Mouse (Mus musculus) neural tube, embryonic 14.5 days (tissue): Measurements from ENCODE around the gene Ston2. TPM values are rescaled to one million over a fixed set of nuclear protein-coding genes. Genes with fewer than 3 reads are reported as not detected.
A peak's percentile ranks its signal among the peaks of the same experiment; 100 is the strongest.

ENCODE experiments used
- ATAC-seq: fragments of 200-750 bp; cut with Nextera tagmentation; 2 replicates; pipeline ENCODE4 v1.8.0; 2017; ENCODE audit warnings: low read depth, mild to moderate bottlenecking, moderate TSS enrichment, moderate library complexity
- H3K27ac ChIP-seq: fragments of 300-500 bp; sonication (generic); 2 replicates; pipeline ENCODE4 v1.5.1; 2014; ENCODE audit warnings: low read depth, mild to moderate bottlenecking, control low read depth, low read length, moderate library complexity, mixed read lengths
- H3K27me3 ChIP-seq: fragments of 300-500 bp; sonication (generic); 2 replicates; pipeline ENCODE4 v1.6.1; 2014; ENCODE audit warnings: low read length; ENCODE audit not compliant: control insufficient read depth, insufficient read depth
- H3K36me3 ChIP-seq: fragments of 300-500 bp; sonication (generic); 2 replicates; pipeline ENCODE4 v1.6.1; 2014; ENCODE audit warnings: low read length, mixed read lengths; ENCODE audit not compliant: control insufficient read depth, insufficient read depth
- H3K4me1 ChIP-seq: fragments of 300-500 bp; sonication (generic); 2 replicates; pipeline ENCODE4 v1.6.1; 2014; ENCODE audit warnings: low read length; ENCODE audit not compliant: control insufficient read depth, insufficient read depth
- H3K4me2 ChIP-seq: fragments of 300-500 bp; sonication (generic); 2 replicates; pipeline ENCODE4 v1.6.1; 2014; ENCODE audit warnings: mild to moderate bottlenecking, low read depth, low read length, control low read depth
- H3K4me3 ChIP-seq: fragments of 300-500 bp; sonication (generic); 2 replicates; pipeline ENCODE4 v1.5.1; 2014; ENCODE audit warnings: low read depth, low read length, control low read depth, mixed read lengths
- H3K9ac ChIP-seq: fragments of 300-500 bp; sonication (generic); replicated peaks from 2 replicates; pipeline ENCODE4 v1.6.1; 2014; ENCODE audit warnings: low read depth, mild to moderate bottlenecking, control low read depth, low read length, mixed read lengths
- H3K9me3 ChIP-seq: fragments of 300-500 bp; sonication (generic); 2 replicates; pipeline ENCODE4 v1.6.1; 2016; ENCODE audit warnings: low read length; ENCODE audit not compliant: control insufficient read depth
- WGBS: fragments of 180-500 bp; shearing (Covaris S2); extraction: QIAGEN DNeasy Blood & Tissue Kit; methylation state at CpG from one replicate; pipeline ENCODE4 v1.1.7; 2014; 5-methylcytosine and 5-hydroxymethylcytosine counted together
- polyA plus RNA-seq: library from polyadenylated mRNA; unstranded; fragments of >200 nt; fragmentation: Nextera tagmentation; extraction: Ambion mirVana; gene quantifications from 2 replicates; pipeline ENCODE4 v1.2.1, GENCODE M21; 2014

Ston2 gene
- polyA plus RNA-seq, 1 experiment from 2014 or later = 11.6 TPM

DNA sequence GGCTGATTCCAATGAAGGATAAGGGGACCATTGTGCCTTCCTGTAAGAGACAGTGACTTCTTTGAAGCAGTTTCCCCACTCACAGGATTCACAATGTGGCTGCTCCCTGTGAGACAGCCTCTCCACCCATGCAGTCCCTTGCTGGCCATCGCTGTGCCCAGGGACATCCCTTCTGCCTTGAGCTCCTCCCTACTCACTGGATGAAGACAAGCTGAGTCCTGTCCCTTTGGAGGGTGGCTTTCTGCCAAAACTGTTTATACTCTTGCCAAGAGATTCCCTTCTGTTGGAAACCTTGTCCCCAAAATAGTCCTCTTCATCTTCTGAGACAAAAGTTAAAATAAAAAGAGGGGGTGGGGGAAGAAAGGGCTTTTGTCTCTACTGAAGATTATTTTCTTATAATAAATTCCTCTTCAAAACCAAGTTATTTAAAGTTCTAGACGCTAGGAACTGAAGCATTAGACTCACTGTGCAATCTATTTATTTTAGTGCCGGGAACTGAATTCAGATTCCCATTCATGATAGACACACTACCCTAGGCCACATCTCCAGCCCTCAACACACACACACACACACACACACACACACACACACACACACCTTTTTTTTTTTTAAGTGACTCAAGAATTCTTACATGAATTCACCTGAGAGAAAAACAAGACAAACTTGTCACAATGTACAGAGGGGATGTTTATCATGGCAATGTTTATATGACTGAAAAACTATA lies 133.6 kb downstream of the Ston2 start:
- no peaks in the 10 kb centered on the region for H3K27me3 ChIP-seq
- peak; percentile 84; the same call in 1 of the 2 replicates for ATAC-seq
- WGBS = 65% methylated on average over 3 of the region's 3 CpGs
- H3K27ac ChIP-seq = no peak overlapping the region
- no peak overlapping the region for H3K4me3 ChIP-seq
- H3K9me3 ChIP-seq = no peaks in the 10 kb centered on the region
- H3K36me3 ChIP-seq = no peaks in the 10 kb centered on the region
- H3K4me1 ChIP-seq = no peaks in the 10 kb centered on the region
- H3K4me2 ChIP-seq = no peak overlapping the region
- H3K9ac ChIP-seq = no peak overlapping the region

GRCm38 (mm10) chr12:91648426-91648825 lies 139.8 kb downstream of the Ston2 start:
- Histone ChIP-seq H3K4me3 (no peak overlapping the region), H3K9me3 (no peaks in the 10 kb centered on the region), H3K27me3 (no peaks in the 10 kb centered on the region), H3K9ac (no peak overlapping the region), H3K36me3 (no peaks in the 10 kb centered on the region), H3K27ac (no peak overlapping the region), H3K4me2 (no peak overlapping the region), H3K4me1 (no peaks in the 10 kb centered on the region)
- no peak for ATAC-seq
- 94% methylated on average over 17 of the region's 17 CpGs for WGBS

DNA sequence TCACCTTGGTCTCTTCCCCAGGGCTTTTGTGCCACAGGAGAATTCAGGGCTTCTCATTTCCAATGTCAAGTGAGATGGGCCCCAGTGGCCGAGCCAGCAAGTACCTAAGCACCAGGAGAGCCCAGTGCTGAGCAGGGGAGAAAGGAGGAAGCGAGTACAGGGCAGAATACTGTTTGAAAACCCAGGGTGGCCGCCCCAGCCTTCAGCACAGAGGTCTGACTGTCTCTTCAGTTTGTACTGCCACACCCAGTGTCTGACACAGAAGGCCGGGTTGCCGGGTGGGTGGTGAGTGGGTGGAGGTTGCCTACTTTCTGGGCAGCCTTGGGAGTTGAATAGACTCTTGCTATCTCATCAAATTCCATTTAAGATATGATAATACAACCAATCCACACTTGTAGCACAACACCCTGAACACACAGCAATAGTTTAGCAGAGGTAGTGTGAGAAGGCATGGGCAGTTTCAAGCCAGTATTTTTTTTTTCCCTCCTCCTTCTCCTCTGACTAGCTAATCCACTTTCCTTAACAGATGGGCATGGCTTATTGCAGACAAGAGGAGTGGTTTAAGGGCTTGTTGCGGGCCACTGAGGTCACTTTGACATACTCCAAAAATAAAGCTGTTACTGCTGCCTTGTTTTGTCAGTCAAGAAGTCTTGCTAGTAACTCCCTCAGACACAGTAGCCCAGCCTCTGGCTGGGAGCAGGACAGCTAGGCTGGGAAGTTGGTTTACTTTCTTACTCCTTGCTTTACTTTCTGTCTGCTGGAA lies 142.6 kb downstream of the Ston2 start:
- Histone ChIP-seq H3K4me2 (no peak overlapping the region), H3K27me3 (no peaks in the 10 kb centered on the region), H3K36me3 (no peaks in the 10 kb centered on the region), H3K4me3 (no peak overlapping the region), H3K9me3 (no peaks in the 10 kb centered on the region), H3K9ac (no peak overlapping the region), H3K27ac (no peak overlapping the region), H3K4me1 (peaks cover 18% of the 10 kb centered on the region)
- no peak for ATAC-seq
- 90% methylated on average over 6 of the region's 6 CpGs for WGBS

- Histone ChIP-seq H3K4me2 (no peak overlapping the region), H3K9me3 (no peaks in the 10 kb centered on the region), H3K9ac (no peak overlapping the region), H3K36me3 (no peaks in the 10 kb centered on the region), H3K4me3 (no peak overlapping the region), H3K27ac (no peak overlapping the region), H3K4me1 (peaks cover 18% of the 10 kb centered on the region), H3K27me3 (no peaks in the 10 kb centered on the region)
- ATAC-seq = no peak
- WGBS = 46% methylated on average over 7 of the region's 7 CpGs
These were observed 145.0 kb downstream of the Ston2 start for GRCm38 (mm10) chr12:91643221-91643620.

- H3K4me1 ChIP-seq = peaks cover 18% of the 10 kb centered on the region
- no peaks in the 10 kb centered on the region for H3K9me3 ChIP-seq
- H3K4me2 ChIP-seq = no peak overlapping the region
- H3K36me3 ChIP-seq = no peaks in the 10 kb centered on the region
- H3K27ac ChIP-seq = 0 out of 2 replicates have a peak overlapping the region, but pooled peaks have one; percentile 22
- H3K4me3 ChIP-seq = no peak overlapping the region
- ATAC-seq = peak; percentile 49
- H3K27me3 ChIP-seq = no peaks in the 10 kb centered on the region
- H3K9ac ChIP-seq = no peak overlapping the region
- WGBS = 47% methylated on average over 12 of the region's 12 CpGs
These were observed 145.6 kb downstream of the Ston2 start for GRCm38 (mm10) chr12:91642426-91643093.

DNA sequence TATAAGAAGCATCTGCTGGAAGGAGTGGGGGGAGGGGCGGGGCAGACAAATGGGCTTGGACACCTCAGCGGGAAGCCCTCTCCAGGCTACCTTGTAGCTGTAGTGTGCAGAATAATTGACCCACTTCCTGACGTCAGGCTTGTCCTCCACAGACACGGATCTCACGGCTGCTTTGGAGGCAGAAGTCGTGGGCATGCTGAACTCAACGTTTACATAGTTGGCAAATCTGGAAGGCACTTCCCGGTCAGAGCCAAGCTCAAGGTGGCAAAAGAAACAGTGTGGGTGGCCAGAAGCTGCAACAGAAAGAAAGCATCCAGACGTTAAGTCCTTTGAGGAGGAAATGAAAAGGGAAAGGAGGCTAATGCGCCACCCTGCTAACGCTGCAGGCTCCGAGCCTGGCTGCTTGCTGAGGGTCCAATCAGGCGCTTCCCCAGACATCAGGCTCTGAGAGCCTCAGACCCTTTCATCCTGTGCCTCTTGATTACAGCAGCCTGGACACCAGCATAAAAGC lies 146.5 kb downstream of the Ston2 start:
- ATAC-seq = peak; percentile 58
- no peaks in the 10 kb centered on the region for H3K27me3 ChIP-seq
- H3K36me3 ChIP-seq = no peaks in the 10 kb centered on the region
- H3K27ac ChIP-seq = peak overlapping the region; percentile 44; the same call in 1 of the 2 replicates
- peak overlapping the region; percentile 39 for H3K4me2 ChIP-seq
- 9% methylated on average over 13 of the region's 13 CpGs for WGBS
- no peak overlapping the region for H3K4me3 ChIP-seq
- H3K9ac ChIP-seq = peak overlapping the region; percentile 13; the same call in 1 of the 2 replicates
- peaks cover 18% of the 10 kb centered on the region for H3K4me1 ChIP-seq
- H3K9me3 ChIP-seq = no peaks in the 10 kb centered on the region

DNA sequence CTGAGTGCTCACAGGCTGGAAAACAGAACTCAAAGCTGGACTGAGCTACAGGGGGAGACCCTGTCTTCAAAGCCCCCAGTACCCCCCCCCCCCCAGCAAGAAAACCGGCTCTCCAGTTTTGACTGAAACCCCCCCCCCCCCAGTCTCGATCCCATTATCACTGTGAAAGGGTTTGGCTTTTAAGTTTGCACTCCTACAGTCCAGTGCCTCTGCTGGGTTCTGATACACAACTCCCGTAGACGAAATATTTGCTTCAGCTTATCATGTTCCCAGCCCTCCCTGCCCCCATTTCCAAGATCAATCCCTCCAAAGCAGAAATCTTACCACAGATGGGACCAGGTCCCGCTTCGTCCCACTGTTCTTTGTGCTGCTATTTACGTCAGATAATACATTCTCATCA lies 147.1 kb downstream of the Ston2 start:
- Histone ChIP-seq H3K9me3 (no peaks in the 10 kb centered on the region), H3K36me3 (no peaks in the 10 kb centered on the region), H3K9ac (0 out of 2 replicates have a peak overlapping the region, but pooled peaks have one; percentile 13), H3K4me3 (no peak overlapping the region), H3K27ac (peak overlapping the region; percentile 39; the same call in 1 of the 2 replicates), H3K4me1 (peaks cover 18% of the 10 kb centered on the region), H3K27me3 (no peaks in the 10 kb centered on the region), H3K4me2 (peak overlapping the region; percentile 39)
- 53% methylated on average over 7 of the region's 7 CpGs for WGBS
- no peak for ATAC-seq

DNA sequence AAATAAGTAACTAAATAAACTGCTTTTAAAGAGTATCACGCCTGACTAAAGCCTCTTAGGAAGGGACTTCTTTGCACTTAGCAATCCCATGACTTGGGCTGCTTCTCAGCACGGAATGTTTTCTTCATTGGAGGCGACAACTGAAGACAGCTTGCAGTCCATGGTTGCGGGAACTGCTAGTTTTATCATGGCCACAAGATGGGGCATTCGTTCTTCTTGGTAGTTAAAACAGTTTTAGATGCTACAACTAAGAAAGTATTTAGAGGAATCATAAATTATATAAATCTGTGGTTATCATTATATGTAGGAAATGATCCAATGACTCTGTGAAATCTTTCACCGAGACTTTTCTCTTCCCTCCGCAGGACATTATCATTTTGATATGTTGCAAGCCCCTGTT lies 147.5 kb downstream of the Ston2 start:
- ATAC-seq = no peak; the same call in 1 of the 2 replicates

More for the DNA sequence above, 147.5 kb downstream of the Ston2 start:
- 55% methylated on average over 7 of the region's 7 CpGs for WGBS
- H3K4me3 ChIP-seq = no peak overlapping the region
- no peak overlapping the region for H3K4me2 ChIP-seq
- H3K36me3 ChIP-seq = no peaks in the 10 kb centered on the region
- no peak overlapping the region for H3K9ac ChIP-seq
- peaks cover 18% of the 10 kb centered on the region for H3K4me1 ChIP-seq
- H3K27ac ChIP-seq = no peak overlapping the region
- H3K27me3 ChIP-seq = no peaks in the 10 kb centered on the region
- no peaks in the 10 kb centered on the region for H3K9me3 ChIP-seq
